Mouse (Mus musculus) R1 (cell line): ENCODE measurements around the gene Aqp8.

Source experiments
- DNase-seq: peaks from one replicate; pipeline ENCODE4 v3.0.0-alpha.2; 2018; ENCODE audit warnings: low read depth, low spot score

Gene Aqp8

GRCm38 (mm10) chr7:123487703-123488102, 25.6 kb downstream of the Aqp8 start:
- DNase-seq: no peak

GRCm38 (mm10) chr7:123499481-123500238, 37.6 kb downstream of the Aqp8 start:
- DNase-seq: peak; percentile 54

GRCm38 (mm10) chr7:123500239-123501219, 38.4 kb downstream of the Aqp8 start, which contains the start of gene Zkscan2:
TSS of gene Zkscan2 (minus strand) at chr7:123500449.
- peak; percentile 94 for DNase-seq

- DNase-seq: peak; percentile 54
Observed at GRCm38 (mm10) chr7:123503358-123503757, 41.3 kb downstream of the Aqp8 start.

GRCm38 (mm10) chr7:123507946-123508345, 45.9 kb downstream of the Aqp8 start:
- DNase-seq: peak; percentile 71
